Mouse (Mus musculus) left cerebral cortex, adult 8-10 months (tissue): ENCODE measurements around the gene Rassf8. TPM values are rescaled to one million over a fixed set of nuclear protein-coding genes. Genes with fewer than 3 reads are reported as not detected.

Source experiments
- DNase-seq, 2 experiments: peaks; one replicate each; pipeline ENCODE4 v3.0.0; 2022; ENCODE audit warnings: low spot score in 2 of 2
- total RNA-seq, 4 experiments: library from RNA; stranded (reverse); gene quantifications; 2 replicates each; pipeline ENCODE4 v1.2.4; 2022

The Rassf8 gene
- total RNA-seq, 4 experiments from 2014 or later, result 17.1 to 25.1 (median 22.0) TPM

DNA sequence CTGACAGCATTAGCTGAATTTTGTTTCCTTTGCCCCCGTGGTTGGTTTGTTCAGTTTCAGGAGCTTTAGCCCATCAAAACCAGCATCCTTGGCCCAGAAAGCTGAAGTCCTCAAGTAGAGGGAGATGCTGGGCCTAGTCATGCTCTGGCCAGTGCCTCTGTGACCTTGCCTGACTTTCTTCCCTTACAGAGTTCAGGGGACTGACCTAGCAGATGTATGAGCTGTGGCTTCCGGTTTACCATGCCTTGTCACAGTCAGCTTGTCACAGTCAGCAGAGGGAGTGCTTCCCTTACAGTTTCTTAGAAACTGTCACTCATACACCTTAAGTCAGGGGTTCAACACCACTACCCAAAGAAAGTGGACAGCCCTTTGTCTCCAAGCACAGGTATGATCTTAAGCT lies 113.8 kb downstream of the Rassf8 start:
- no peak for DNase-seq

- no peak for DNase-seq
Observed at GRCm38 (mm10) chr6:145861462-145862227, 115.1 kb downstream of the Rassf8 start.

DNA sequence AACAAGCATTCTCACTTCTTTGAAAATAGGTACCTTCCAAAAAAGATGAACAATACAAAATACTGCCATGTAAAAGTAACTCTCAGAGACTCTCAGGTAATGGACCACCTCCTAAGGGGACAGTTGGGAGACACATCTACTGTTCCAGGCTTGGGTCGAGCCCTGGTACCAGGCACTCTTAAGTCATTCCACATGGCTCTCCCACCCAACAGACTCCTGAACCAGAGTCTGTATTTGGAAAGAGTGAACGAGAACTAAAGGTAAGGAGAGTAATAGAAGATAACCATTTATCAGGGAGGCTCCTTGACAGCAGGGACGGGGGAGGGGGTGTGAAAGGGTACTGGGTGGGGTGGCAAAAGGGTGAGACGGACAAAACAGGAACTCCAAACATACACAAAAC lies 115.8 kb downstream of the Rassf8 start:
- no peak for DNase-seq

- DNase-seq, result no peak
Observed at GRCm38 (mm10) chr6:145862739-145863064, 116.2 kb downstream of the Rassf8 start.

- peak; percentile 77 to 88 for DNase-seq
Observed at GRCm38 (mm10) chr6:145863065-145863971, 116.8 kb downstream of the Rassf8 start.

- no peak for DNase-seq
Observed at GRCm38 (mm10) chr6:145864171-145864570, 117.6 kb downstream of the Rassf8 start.

- peak; percentile 66 to 82 for DNase-seq
Observed at GRCm38 (mm10) chr6:145865289-145865885, 118.8 kb downstream of the Rassf8 start, which contains the start of gene Bhlhe41. Gene Bhlhe41 (minus strand): TSS chr6:145865558.

- DNase-seq, result peak; percentile 72 to 83
Observed at GRCm38 (mm10) chr6:145865886-145866851, 119.6 kb downstream of the Rassf8 start.

DNA sequence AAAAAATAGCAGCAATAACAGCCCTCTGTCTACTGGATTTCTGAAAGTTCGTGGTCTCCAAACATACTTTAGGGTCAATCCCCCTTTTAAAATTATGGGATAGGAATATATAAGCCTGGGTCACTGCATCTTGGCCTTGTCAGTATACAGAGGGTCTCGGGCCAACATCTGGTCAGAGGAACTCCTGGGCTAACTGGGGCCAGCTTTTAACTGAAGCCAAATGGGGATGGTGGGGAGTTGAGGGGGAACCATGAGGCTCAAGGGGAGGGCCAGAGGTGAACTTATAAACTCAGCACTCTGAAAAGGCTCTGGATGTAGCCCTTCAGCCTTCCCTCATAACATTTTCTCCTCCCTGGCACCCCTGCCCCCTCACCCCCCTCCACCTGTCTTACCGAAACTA lies 120.6 kb downstream of the Rassf8 start:
- DNase-seq, result no peak

Other genes starting within 250 kb of the Rassf8 start
- 1 to 10 TPM; 2.1 to 3.5 (median 2.7) TPM for gene Lmntd1, start 132.4 kb upstream of the Rassf8 start, total RNA-seq
- not detected for gene Tuba3b, start 131.0 kb upstream of the Rassf8 start, total RNA-seq
- gene Bhlhe41, start 118.8 kb downstream of the Rassf8 start, total RNA-seq, result 10 to 100 TPM; 53.1 to 72.2 (median 64.1) TPM
- 1 to 10 TPM; 6.2 to 7.2 (median 6.6) TPM for gene Sspn, start 184.9 kb downstream of the Rassf8 start, total RNA-seq